Mouse (Mus musculus) right cerebral cortex, postnatal 25 days (tissue): ENCODE data around the gene B3gat3.

Source experiments
- DNase-seq: peaks from one replicate; pipeline ENCODE4 v3.0.0; 2022

B3gat3 gene

DNA sequence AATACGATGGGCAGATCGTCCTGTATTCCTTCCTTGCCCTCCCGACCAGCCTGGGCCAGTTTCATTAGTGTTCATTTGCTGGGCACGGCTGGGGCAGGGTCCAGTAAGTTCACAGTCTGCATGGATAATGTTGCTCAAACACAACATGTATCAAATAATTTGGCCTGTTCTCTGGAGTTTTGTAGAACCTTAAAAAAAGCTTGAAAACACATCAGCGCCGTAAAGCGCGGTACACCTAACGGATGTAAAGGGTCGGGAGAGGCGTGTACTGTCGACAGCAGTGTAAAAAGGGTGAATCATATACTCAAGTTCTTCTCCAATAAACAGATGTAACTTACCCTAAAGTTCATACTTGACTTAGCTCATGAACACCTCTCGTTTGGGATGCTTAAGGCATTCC, 21.6 kb upstream of the B3gat3 start:
- no peak for DNase-seq

- no peak for DNase-seq
Observed at GRCm38 (mm10) chr19:8899079-8899478, 21.1 kb upstream of the B3gat3 start.

DNA sequence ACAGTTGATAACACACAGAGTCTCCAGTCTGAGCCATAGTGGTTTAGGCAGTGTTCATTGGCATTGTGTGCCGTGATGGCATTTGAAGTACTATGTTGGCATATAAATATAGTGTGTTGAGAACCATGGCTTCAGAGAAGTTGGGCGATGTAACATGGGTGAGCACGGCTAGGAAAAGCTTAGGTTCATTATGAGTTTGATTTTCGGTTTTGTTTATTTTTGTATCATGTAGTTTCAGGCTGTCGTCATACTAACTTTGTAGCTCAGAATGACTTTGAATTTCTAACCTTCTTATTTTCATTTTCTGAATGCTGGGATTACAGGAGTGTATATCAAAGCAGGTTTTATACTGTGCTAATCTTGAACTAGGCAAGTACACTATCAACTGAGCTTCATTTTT, 16.8 kb upstream of the B3gat3 start:
- no peak for DNase-seq

GRCm38 (mm10) chr19:8908531-8908930, 11.6 kb upstream of the B3gat3 start:
- no peak for DNase-seq

DNA sequence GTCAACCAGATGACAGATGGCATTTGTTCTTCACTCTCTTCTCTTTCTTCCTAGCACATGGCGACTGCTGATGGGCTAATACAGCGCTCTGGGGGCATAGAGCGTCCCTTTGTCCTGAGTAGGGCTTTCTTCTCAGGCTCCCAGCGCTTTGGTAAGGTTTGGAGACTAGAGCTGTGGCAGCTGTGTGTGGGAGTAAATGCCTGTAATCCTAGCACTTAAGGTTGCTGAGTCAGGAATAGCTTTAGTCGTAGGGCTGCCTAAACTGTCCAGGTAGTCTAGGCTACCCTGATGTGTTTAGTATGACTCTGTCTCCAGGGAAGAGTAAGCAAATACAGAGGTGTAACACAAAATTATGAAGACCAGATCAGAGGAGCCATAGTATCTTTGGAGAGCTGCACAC, 8.4 kb upstream of the B3gat3 start:
- DNase-seq, result no peak

- no peak for DNase-seq
Observed at GRCm38 (mm10) chr19:8914212-8914611, 6.0 kb upstream of the B3gat3 start.

- DNase-seq, result no peak
Observed at GRCm38 (mm10) chr19:8919000-8919399, 1.2 kb upstream of the B3gat3 start.

- no peak for DNase-seq
Observed at GRCm38 (mm10) chr19:8919684-8920072, 496 bp upstream of the B3gat3 start.

- no peak for DNase-seq
Observed at GRCm38 (mm10) chr19:8920836-8921291, 690 bp downstream of the B3gat3 start.

DNA sequence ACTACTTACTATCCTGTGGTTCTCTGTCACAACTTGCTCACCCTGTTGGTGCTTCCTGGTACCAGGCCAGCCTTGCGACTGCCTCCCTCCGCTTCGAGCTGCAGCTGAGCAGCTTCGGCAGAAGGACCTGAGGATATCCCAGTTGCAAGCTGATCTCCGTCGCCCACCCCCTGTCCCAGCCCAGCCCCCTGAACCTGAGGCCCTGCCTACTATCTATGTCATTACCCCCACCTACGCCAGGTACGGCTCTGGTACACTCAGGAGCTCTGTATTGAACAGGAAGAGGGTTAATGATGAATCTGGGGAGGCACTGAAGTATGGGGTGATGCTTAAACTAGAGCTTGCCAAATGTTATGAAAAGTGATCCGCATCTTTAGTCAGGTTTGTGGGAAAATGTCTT, 1.6 kb downstream of the B3gat3 start:
- no peak for DNase-seq

GRCm38 (mm10) chr19:8926766-8927165, 6.6 kb downstream of the B3gat3 start:
- no peak for DNase-seq

- DNase-seq, result no peak
Observed at GRCm38 (mm10) chr19:8927891-8928525, 7.8 kb downstream of the B3gat3 start.

- DNase-seq, result no peak
Observed at GRCm38 (mm10) chr19:8928689-8929223, 8.6 kb downstream of the B3gat3 start.

- DNase-seq, result peak; percentile 56
Observed at GRCm38 (mm10) chr19:8929224-8930088, 9.3 kb downstream of the B3gat3 start, which contains the start of the genes Rom1 and Eml3. Gene Rom1 (minus strand): TSS chr19:8929356. Gene Eml3 (plus strand): TSS chr19:8929552.

DNA sequence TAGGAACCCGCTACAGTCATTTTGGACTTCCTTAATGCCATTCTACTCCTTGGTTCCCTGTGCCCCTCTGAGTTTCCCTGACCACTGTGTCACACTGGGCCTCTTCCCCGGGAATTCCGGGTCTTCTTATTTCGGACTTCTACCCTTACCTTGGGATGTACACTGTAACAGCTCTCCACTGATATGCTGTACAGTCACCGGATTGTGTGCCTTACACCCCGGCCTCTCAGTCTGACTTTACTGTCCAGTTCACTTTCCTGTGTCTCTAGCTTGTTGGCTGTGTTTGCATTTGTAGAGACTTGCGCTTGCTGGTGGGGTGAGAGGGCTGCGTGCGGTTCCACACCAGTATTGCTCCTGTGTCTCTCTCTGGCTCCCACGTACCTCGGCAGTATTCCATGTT, 9.9 kb downstream of the B3gat3 start:
- no peak for DNase-seq

GRCm38 (mm10) chr19:8930771-8931170, 10.6 kb downstream of the B3gat3 start:
- no peak for DNase-seq

- no peak for DNase-seq
Observed at GRCm38 (mm10) chr19:8936736-8937135, 16.6 kb downstream of the B3gat3 start.

- no peak for DNase-seq
Observed at GRCm38 (mm10) chr19:8940526-8941133, 20.5 kb downstream of the B3gat3 start.

DNA sequence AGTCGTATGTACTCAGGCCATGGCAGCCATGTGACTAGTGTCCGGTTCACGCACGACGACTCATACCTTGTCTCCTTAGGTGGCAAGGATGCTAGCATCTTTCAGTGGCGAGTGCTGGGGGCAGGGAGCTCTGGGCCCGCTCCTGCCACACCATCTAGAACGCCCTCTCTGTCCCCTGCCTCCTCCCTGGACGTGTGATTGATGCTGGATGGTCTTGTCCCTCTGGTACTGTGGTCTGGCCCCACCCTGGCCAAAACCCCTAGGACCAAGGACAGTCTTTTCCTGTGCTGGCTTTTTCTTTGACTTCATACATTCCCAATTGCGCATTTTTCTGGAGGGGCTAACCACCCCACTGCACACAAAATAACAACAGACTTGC, 21.0 kb downstream of the B3gat3 start:
- DNase-seq, result no peak

DNA sequence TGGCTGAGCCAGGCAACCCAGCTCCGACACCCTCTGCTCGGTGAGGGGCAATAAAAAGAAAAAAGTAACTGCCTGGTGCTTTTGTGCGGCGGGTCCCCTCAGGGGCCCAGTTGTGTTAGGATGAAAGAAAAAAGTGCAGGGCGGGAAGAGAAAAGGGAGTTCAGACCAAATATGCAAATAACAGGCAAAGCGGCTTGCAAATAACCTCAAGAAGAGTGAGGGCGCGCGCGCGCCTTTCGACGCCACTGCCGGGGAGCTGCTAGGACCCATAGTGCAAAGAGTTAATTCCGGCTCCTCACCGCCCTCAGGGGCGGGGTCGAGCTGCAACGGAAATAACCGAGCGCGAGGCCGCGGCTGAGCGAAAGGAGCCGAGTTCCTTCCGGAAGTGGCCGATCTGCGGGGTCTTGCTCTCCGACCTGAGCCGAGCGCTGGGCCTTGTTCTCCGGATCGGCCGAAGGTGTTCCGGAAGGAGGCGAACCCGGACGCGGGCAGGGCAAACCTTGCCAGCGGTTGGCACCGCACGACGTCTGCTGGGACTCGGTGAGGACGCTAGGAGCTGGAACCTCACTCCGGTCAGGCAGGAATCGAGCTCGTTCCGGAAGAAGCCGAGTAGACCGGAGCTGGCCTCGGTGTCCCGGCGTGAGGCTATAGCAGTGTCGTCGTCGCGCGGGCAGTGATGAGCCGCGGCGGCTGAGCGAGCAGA, 21.5 kb downstream of the B3gat3 start, which contains the start of gene Mta2:
TSS of gene Mta2 (plus strand) at position 361 of the 703 bp plus-strand sequence.
- DNase-seq, result peak; percentile 91

GRCm38 (mm10) chr19:8942276-8942964, 22.2 kb downstream of the B3gat3 start:
- DNase-seq, result peak; percentile 66

DNA sequence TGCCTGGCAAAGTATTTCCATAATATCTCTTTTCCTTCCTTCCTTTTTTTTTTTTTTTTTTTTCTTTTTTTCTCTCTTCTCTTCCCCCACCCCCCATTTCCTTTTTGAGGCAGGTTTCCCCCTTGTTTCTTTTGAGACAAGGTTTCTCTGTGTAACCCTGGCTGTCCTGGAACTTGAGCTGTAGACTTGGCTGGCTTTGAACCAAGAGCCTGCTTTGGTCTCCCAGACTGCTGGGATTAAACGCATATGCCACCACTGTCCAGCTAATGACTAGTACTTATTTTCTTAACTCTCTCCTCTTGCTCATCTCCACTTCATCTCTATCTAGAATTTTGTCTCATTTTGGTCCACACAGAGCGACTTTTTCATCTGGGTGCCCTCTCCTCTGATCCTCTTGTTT, 22.9 kb downstream of the B3gat3 start:
- DNase-seq, result no peak
